Mouse (Mus musculus) liver, adult 2 months (tissue): Measurements from ENCODE around the gene Arhgef3. TPM values are rescaled to one million over a fixed set of nuclear protein-coding genes. Genes with fewer than 3 reads are reported as not detected.

Experiments used
- DNase-seq: peaks from one replicate; pipeline ENCODE4 v3.0.0-alpha.2; 2011; ENCODE audit warnings: low read depth, low spot score; ENCODE audit errors: extremely low read depth
- H3K27ac ChIP-seq: fragments of 200-500 bp; replicated peaks from 2 replicates; pipeline ENCODE4 v1.5.1; 2012; ENCODE audit warnings: low read depth, mild to moderate bottlenecking, control low read depth, inconsistent platforms, low read length; ENCODE audit not compliant: insufficient read depth
- H3K27me3 ChIP-seq: fragments of 200-500 bp; 2 replicates; pipeline ENCODE4 v1.6.1; 2012; ENCODE audit warnings: mild to moderate bottlenecking, moderate library complexity, low read length, inconsistent platforms; ENCODE audit not compliant: control insufficient read depth, insufficient read depth
- H3K36me3 ChIP-seq: fragments of 200-500 bp; 2 replicates; pipeline ENCODE4 v1.6.1; 2012; ENCODE audit warnings: low read length, inconsistent platforms; ENCODE audit not compliant: control insufficient read depth, insufficient read depth
- H3K4me1 ChIP-seq: fragments of 200-500 bp; 2 replicates; pipeline ENCODE4 v1.6.1; 2011; ENCODE audit warnings: low read length; ENCODE audit not compliant: control insufficient read depth, insufficient read depth
- H3K4me3 ChIP-seq: fragments of 200-500 bp; 2 replicates; pipeline ENCODE4 v1.5.1; 2011; ENCODE audit warnings: low read depth, mild to moderate bottlenecking, control low read depth, low read length, moderate library complexity; ENCODE audit not compliant: insufficient read depth
- H3K79me2 ChIP-seq: fragments of 200-500 bp; 2 replicates; pipeline ENCODE4 v1.6.1; 2012; ENCODE audit warnings: inconsistent platforms, mild to moderate bottlenecking, low read length, moderate library complexity; ENCODE audit not compliant: control insufficient read depth, insufficient read depth
- H3K9ac ChIP-seq: fragments of 200-500 bp; 2 replicates; pipeline ENCODE4 v1.6.1; 2012; ENCODE audit warnings: low read depth, mild to moderate bottlenecking, control low read depth, inconsistent platforms, low read length
- CTCF ChIP-seq: fragments of 200-500 bp; IDR thresholded peaks from 2 replicates; pipeline ENCODE4 v1.5.1; 2011; ENCODE audit warnings: low read depth, low read length, control low read depth
- POLR2A ChIP-seq: fragments of 200-500 bp; IDR thresholded peaks from 2 replicates; pipeline ENCODE4 v1.6.1; 2011; ENCODE audit warnings: low read length, control low read depth; ENCODE audit not compliant: insufficient read depth; ENCODE audit errors: extremely low read depth
- WGBS: fragments of 180-500 bp; shearing (Covaris S2); methylation state at CpG from one replicate; pipeline ENCODE4 v1.1.7; 2018; 5-methylcytosine and 5-hydroxymethylcytosine counted together
- polyA plus RNA-seq: library from polyadenylated mRNA; depleted of rRNA; stranded (reverse); fragments of >200 nt; gene quantifications from 2 replicates; pipeline ENCODE4 v1.2.3, GENCODE M21; 2012
- total RNA-seq: library from RNA; depleted of rRNA; stranded (reverse); fragments of >200 nt; gene quantifications from 2 replicates; pipeline ENCODE4 v1.2.3, GENCODE M21; 2014

Gene Arhgef3
- total and polyA plus RNA-seq, 2 experiments = 6.4 to 19.3 TPM

- H3K27ac ChIP-seq = no peak overlapping the region
- H3K79me2 ChIP-seq = no peaks in the 10 kb centered on the region; the same call in 1 of the 2 replicates
- DNase-seq = peak; percentile 45
- peaks cover 20% of the 10 kb centered on the region for H3K4me1 ChIP-seq
- no peaks in the 10 kb centered on the region for H3K36me3 ChIP-seq
- H3K27me3 ChIP-seq = no peaks in the 10 kb centered on the region
- no peak overlapping the region for H3K9ac ChIP-seq
- no peak overlapping the region for H3K4me3 ChIP-seq
- TF ChIP-seq POLR2A = no peak
- TF ChIP-seq CTCF = peak; percentile 93
- WGBS = 33% methylated on average over 4 of the region's 4 CpGs
Measured at GRCm38 (mm10) chr14:27187025-27187424, 72.3 kb downstream of the Arhgef3 start.

GRCm38 (mm10) chr14:27187885-27188284 lies 73.2 kb downstream of the Arhgef3 start:
- H3K9ac ChIP-seq = no peak overlapping the region
- H3K36me3 ChIP-seq = no peaks in the 10 kb centered on the region
- no peak overlapping the region for H3K4me3 ChIP-seq
- no peak overlapping the region for H3K27ac ChIP-seq
- peaks cover 11% of the 10 kb centered on the region for H3K4me1 ChIP-seq
- 90% methylated on average over 4 of the region's 4 CpGs for WGBS
- TF ChIP-seq CTCF (no peak), POLR2A (no peak)
- no peak for DNase-seq
- H3K79me2 ChIP-seq = no peaks in the 10 kb centered on the region; the same call in 1 of the 2 replicates
- H3K27me3 ChIP-seq = no peaks in the 10 kb centered on the region

- no peaks in the 10 kb centered on the region for H3K27me3 ChIP-seq
- H3K36me3 ChIP-seq = no peaks in the 10 kb centered on the region
- DNase-seq = no peak
- H3K4me1 ChIP-seq = peaks cover 7% of the 10 kb centered on the region
- WGBS = 13% methylated on average over 3 of the region's 3 CpGs
- no peak overlapping the region for H3K27ac ChIP-seq
- H3K4me3 ChIP-seq = no peak overlapping the region
- H3K9ac ChIP-seq = no peak overlapping the region
- TF ChIP-seq CTCF (peak; percentile 92), POLR2A (no peak)
- H3K79me2 ChIP-seq = no peaks in the 10 kb centered on the region
Measured at GRCm38 (mm10) chr14:27192450-27192849, 77.8 kb downstream of the Arhgef3 start.

GRCm38 (mm10) chr14:27196980-27197379 lies 82.3 kb downstream of the Arhgef3 start:
- 73% methylated on average over 8 of the region's 8 CpGs for WGBS
- TF ChIP-seq CTCF (0 out of 2 replicates have a peak, but pooled peaks have one; percentile 4), POLR2A (no peak)
- Histone ChIP-seq H3K9ac (no peak overlapping the region), H3K79me2 (no peaks in the 10 kb centered on the region), H3K4me1 (no peaks in the 10 kb centered on the region), H3K4me3 (no peak overlapping the region), H3K36me3 (no peaks in the 10 kb centered on the region), H3K27ac (no peak overlapping the region), H3K27me3 (no peaks in the 10 kb centered on the region)
- no peak for DNase-seq

GRCm38 (mm10) chr14:27198490-27199089 lies 83.9 kb downstream of the Arhgef3 start:
- no peak overlapping the region for H3K27ac ChIP-seq
- no peaks in the 10 kb centered on the region for H3K27me3 ChIP-seq
- no peaks in the 10 kb centered on the region for H3K4me1 ChIP-seq
- H3K9ac ChIP-seq = no peak overlapping the region
- DNase-seq = no peak
- no peak overlapping the region for H3K4me3 ChIP-seq
- no peaks in the 10 kb centered on the region for H3K36me3 ChIP-seq
- no peak for TF ChIP-seq POLR2A
- no peak for TF ChIP-seq CTCF
- 92% methylated on average over 5 of the region's 5 CpGs for WGBS
- H3K79me2 ChIP-seq = no peaks in the 10 kb centered on the region

GRCm38 (mm10) chr14:27199119-27199518 lies 84.4 kb downstream of the Arhgef3 start:
- Histone ChIP-seq H3K4me1 (no peaks in the 10 kb centered on the region), H3K79me2 (no peaks in the 10 kb centered on the region), H3K4me3 (no peak overlapping the region), H3K27ac (no peak overlapping the region), H3K9ac (no peak overlapping the region), H3K36me3 (no peaks in the 10 kb centered on the region), H3K27me3 (no peaks in the 10 kb centered on the region)
- DNase-seq = no peak
- TF ChIP-seq CTCF (no peak), POLR2A (no peak)
- 86% methylated on average over 3 of the region's 3 CpGs for WGBS
